Mouse (Mus musculus) gastrocnemius, postnatal 14 days (tissue): Measurements from ENCODE around the gene Mtmr12. TPM values are rescaled to one million over a fixed set of nuclear protein-coding genes. Genes with fewer than 3 reads are reported as not detected.

Source experiments
- DNase-seq: peaks from one replicate; pipeline ENCODE4 v3.0.0; 2021; ENCODE audit warnings: mixed read lengths
- intact Hi-C: fragments of 180-260 bp; cut with DNase I; formaldehyde crosslinking; loops from one replicate; pipeline ENCODE4 v1.15.1; 2025; ENCODE audit warnings: low total_unique reads
- microRNA-seq, 2 experiments: library from miRNA; unstranded; fragments of <30 nt; microRNA quantifications; one replicate each; pipeline ENCODE4 v1.2.0; 2021
- total RNA-seq, 2 experiments: library from RNA; stranded (reverse); gene quantifications; 2 replicates each; pipeline ENCODE4 v1.2.3; 2021

Gene Mtmr12
- total RNA-seq, 2 experiments from 2014 or later = 6.0 to 7.1 TPM

GRCm38 (mm10) chr15:12308539-12308938, 103.7 kb downstream of the Mtmr12 start:
- no peak for DNase-seq
- intact Hi-C loops = no loop called here

DNA sequence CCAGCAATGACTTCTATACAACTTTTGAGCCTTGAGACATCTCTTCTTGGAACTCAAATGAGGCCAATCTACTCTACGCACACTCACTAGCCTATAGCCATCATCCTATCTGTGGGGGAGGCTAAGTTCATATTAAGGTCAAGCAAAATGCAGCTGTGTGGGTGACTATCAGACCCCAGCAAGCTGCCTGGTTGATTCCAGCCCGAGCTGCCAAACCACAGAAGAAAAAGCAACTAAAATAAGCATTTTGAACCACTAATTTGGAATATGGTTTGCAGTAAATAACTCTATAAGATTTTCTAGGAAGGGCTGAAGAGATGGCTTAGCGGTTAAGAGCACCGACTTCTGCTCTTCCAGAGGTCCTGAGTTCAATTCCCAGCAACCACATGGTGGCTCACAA, 105.8 kb downstream of the Mtmr12 start:
- DNase-seq = no peak
- intact Hi-C loops = no loop called here

DNA sequence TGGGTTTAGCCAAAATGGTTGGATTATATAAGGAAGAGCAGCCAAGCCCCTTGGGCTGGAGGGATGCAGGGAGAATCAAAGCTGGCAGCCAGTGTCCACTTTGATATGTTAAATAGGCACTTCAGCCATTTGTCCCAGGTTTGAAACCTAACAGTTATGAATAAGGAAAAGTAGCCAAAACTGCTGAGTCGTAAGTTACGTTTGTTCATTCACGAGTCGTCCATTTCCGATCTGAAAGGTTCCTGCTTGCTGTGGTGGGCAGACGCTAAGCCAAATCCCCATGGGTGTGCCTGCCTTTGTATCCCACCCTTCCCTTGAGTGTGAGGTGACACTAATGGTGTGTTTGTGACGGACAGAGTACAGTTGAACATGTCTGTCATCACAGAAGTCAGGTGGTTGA, 106.6 kb downstream of the Mtmr12 start:
- no peak for DNase-seq
- intact Hi-C loops = no loop called here

GRCm38 (mm10) chr15:12313255-12313654, 108.4 kb downstream of the Mtmr12 start:
- intact Hi-C loops = no loop called here
- DNase-seq = no peak

- intact Hi-C loops = no loop called here
- DNase-seq = no peak
These were observed 109.8 kb downstream of the Mtmr12 start for GRCm38 (mm10) chr15:12314584-12314983.

DNA sequence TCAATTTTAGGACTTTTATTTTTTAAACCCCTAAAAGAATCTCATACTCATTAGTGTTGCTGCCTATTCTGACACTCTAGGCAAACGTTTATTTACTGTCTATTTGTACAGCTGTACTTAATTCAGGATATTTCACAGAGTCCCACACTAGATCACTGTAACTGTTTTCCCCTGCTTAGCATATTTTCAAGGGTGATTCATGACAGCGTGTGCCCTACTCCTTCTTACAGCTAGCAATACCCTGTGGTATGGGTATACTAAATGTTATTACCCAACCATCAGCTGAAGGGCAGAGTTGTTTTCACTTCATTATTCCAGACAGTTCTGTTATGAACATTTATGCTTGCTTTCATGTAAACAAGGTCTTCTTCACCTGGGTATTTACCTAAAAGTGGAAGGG, 111.2 kb downstream of the Mtmr12 start:
- no peak for DNase-seq
- intact Hi-C loops = no loop called here

- intact Hi-C loops = no loop called here
- no peak for DNase-seq
These were observed 112.5 kb downstream of the Mtmr12 start for GRCm38 (mm10) chr15:12317290-12317689.

DNA sequence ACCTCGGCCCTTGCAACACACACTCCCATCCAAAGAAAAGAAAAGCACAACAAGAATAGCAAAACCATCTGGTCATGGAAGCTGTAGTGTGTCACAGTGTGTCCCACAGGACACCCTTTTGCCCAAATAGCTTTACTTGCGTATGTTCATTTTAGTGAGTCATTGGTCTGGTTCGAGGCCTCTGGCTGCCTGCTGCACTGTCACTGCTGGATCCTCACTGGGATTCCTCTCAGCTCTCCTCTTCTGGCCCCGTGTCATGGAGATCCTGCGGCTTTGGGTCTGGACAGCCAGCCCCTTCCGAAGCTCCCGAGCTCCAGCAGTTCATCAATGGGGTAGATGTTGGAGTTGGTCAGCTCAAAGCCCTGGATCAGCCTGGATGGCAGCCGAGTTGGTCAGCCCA, 113.6 kb downstream of the Mtmr12 start:
- no peak for DNase-seq
- intact Hi-C loops = no loop called here

DNA sequence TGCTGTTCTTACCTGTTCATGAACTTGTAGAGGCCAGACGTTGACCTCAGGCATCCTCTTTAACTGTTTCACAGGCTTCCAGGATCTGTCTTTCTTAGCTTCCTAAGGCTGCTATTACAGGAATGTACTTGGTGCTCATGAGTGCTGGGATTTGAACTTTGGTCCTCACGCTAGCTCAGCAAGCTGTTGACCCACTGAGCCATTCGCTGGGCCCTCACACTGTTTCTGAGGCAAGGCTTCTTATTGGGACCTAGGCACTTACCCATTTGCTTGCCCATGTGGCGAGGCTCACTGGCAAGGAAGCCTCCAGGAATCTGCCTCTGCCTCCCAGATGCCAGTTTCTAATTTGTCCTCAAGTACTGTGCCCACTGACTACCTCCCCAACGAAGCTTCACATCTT, 115.1 kb downstream of the Mtmr12 start:
- intact Hi-C loops = no loop called here
- DNase-seq = no peak

DNA sequence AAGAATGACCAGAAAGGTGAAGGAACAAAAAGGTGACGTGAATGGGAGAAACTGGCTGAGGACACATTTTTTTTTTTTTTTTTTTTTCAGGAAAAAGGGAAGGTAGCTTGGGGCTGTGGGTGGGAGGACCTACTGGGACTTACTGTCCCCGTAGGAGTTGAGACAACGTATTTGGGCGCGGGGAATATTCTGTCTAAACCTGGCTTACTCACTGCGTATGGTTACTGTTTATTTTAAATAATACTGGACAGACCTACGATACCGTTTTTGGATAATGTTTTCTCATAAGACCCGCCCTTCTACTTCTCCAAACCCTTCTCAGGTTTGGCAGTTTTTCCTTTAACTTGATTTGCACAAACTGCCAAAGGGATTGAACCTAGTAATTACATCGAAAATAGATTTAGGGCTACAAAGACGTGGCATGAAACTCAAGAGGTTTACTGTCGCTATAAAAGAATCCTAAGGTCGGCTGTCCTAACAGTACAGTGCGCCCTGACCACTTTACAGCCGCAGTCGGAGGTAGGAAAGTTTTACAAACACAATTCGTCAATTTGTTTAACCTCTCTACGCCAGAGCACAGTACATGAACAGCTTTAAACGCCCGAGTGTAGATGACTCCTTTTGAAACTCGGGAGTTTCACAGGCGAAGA, 115.7 kb downstream of the Mtmr12 start:
- intact Hi-C loops = no loop called here
- DNase-seq = no peak

- peak; percentile 96 for DNase-seq
- intact Hi-C loops = no loop called here
These were observed 116.4 kb downstream of the Mtmr12 start, which contains the start of gene Golph3 for GRCm38 (mm10) chr15:12321091-12321787. Gene Golph3 (plus strand): TSS chr15:12321450.

GRCm38 (mm10) chr15:12321788-12322621, 117.2 kb downstream of the Mtmr12 start, which contains the start of gene 1810049J17Rik:
Gene 1810049J17Rik (minus strand): TSS chr15:12321899.
- DNase-seq = no peak
- intact Hi-C loops = no loop called here

DNA sequence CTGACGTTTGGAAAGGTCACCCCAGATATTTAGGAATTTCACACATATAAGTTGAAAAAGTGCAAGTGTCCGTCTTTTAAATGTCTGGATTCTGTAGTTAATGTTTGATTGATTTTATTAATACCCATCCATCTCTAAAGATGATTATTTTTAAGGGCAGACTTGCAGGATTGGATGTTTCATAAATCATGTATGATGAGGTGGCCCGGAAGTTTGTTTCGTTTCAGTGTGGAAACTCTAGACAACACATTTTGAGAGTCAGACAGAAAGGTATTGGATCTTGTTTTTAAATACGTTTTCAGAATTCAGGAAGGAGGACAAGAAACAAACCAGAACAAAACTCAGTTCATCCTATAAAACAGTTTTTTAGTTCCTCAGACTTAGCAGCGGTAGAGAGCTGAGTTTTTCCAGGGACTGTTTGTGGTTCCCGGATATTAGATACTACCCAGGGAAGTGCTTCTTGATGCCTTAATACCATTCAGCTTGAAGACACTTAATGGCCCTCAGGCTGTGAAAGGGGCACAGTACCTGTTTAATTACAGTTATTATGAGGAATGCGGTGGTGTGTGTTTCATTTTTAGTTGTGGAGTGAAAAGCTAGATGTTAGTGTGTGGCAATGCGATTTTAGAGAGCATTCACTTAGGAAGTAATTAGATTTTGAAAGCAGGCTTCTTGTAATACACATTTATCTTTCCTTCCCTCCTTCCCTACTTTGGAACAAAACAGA, 118.0 kb downstream of the Mtmr12 start:
- DNase-seq = no peak
- intact Hi-C loops = no loop called here

Small RNAs within 50 kb of the gene (microRNA-seq; reads per million reads assigned to microRNA genes)
- gene Mir1898 = 0 reads per million in 2 experiments

Other genes with a start within 250 kb of the Mtmr12 start
- 100 to 1,000 TPM; 101 to 124 TPM for gene Sub1, start 208.0 kb upstream of the Mtmr12 start, total RNA-seq
- 10 to 100 TPM; 52.1 to 58.4 TPM for gene Zfr, start 87.2 kb upstream of the Mtmr12 start, total RNA-seq
- gene Golph3, start 116.4 kb downstream of the Mtmr12 start, total RNA-seq = 10 to 100 TPM; 59.5 to 59.7 TPM
- gene 1810049J17Rik, start 116.9 kb downstream of the Mtmr12 start, total RNA-seq = not detected